15 mouse cellular contexts compared by ENCODE assay signal in genomic region chr10:118085046-118085983, GRCm38 (mm10). TPM values are rescaled to one million over a fixed set of nuclear protein-coding genes. Genes with fewer than 3 reads are reported as not detected.
A peak's percentile ranks its signal among the peaks of the same experiment; 100 is the strongest.
DNase-seq lines count a peak whose midpoint lies in the region; ATAC-seq and TF ChIP-seq lines count a peak whose summit lies in the region.
"Had no signal": no experiment of that assay in that cellular context is flagged by ENCODE, and none has a peak within 500 bp of the region (broad histone marks: within the 10 kb centered on the region; RNA-seq: fewer than 3 reads in every experiment).

No protein-coding gene starts in this region.

- ATAC-seq in megakaryocyte, adult 5-6 weeks (ENCODE audit: poor library complexity, severe bottlenecking), result peak; percentile 76
- ATAC-seq in erythroid progenitor cell, adult 5-6 weeks (replicated peaks; ENCODE audit: low FRiP score, poor library complexity, severe bottlenecking), result no peak

- no peak for TF ChIP-seq CTCF in MEL (IDR thresholded peaks at IDR 0.05 in 2 of 3, conservative IDR thresholded peaks at IDR 0.05 in 1 of 3; ENCODE audit: control insufficient read depth in 1 of 3, insufficient read depth in 1 of 3, low read depth in 2 of 3, low read length in 3 of 3, poor library complexity in 1 of 3, severe bottlenecking in 1 of 3)

- peak; percentile 43 for DNase-seq in lung, postnatal 36 days
- no peak for DNase-seq in lung, adult 18-20 months
- DNase-seq in MEL (ENCODE audit: low read depth, low spot score), result peak; percentile 73
- DNase-seq in adrenal gland, postnatal 36 days, result no peak
- no peak for DNase-seq in gastrocnemius, postnatal 25 days
- DNase-seq: cerebellum, postnatal 14 days; heart, postnatal 4 days had no signal

- no peak for TF ChIP-seq RAD21 in MEL (IDR thresholded peaks at IDR 0.05; ENCODE audit: low read depth, low read length)

- H3K27ac ChIP-seq in MEL (ENCODE audit: control insufficient read depth, low read depth, low read length), result peak overlapping the region; percentile 68
- peak overlapping the region; percentile 76 for H3K27ac ChIP-seq in brown adipose tissue, adult 24 weeks (replicated peaks; ENCODE audit: low read depth, low read length)
- H3K27ac ChIP-seq: embryonic facial prominence, embryonic 13.5 days; forebrain, embryonic 12.5 days; kidney, postnatal 0 days; midbrain, embryonic 12.5 days had no signal

- H3K4me1 ChIP-seq in MEL (ENCODE audit: control insufficient read depth in 1 of 2, insufficient read depth in 2 of 2, low read length in 2 of 2), result peaks cover 0 to 23% of the 10 kb centered on the region in 2 experiments; a peak in 3 of 4 replicates
- no peaks in the 10 kb centered on the region for H3K4me1 ChIP-seq in brown adipose tissue, adult 24 weeks (ENCODE audit: control insufficient read depth, insufficient read depth, insufficient read length, low read length)
- H3K4me1 ChIP-seq: embryonic facial prominence, embryonic 13.5 days had no signal

- no peak for TF ChIP-seq EP300 in MEL (IDR thresholded peaks at IDR 0.05; ENCODE audit: low read depth in 1 of 2, low read length in 2 of 2)

- no peaks in the 10 kb centered on the region for H3K27me3 ChIP-seq in MEL (ENCODE audit: control insufficient read depth in 1 of 2, insufficient read depth in 2 of 2, low read length in 2 of 2)
- H3K27me3 ChIP-seq: CH12.LX; embryonic facial prominence, embryonic 13.5 days; forebrain, embryonic 12.5 days; midbrain, embryonic 12.5 days had no signal

- no peaks in the 10 kb centered on the region for H3K9me3 ChIP-seq in MEL (replicated peaks; ENCODE audit: insufficient read depth, low read length)
- H3K9me3 ChIP-seq: embryonic facial prominence, embryonic 13.5 days; forebrain, embryonic 12.5 days; midbrain, embryonic 12.5 days had no signal

- no peaks in the 10 kb centered on the region for H3K79me2 ChIP-seq in MEL (ENCODE audit: control insufficient read depth, insufficient read depth, low read length, poor library complexity)

- H3K9ac ChIP-seq in MEL (ENCODE audit: control insufficient read depth, low read depth, low read length, poor library complexity, severe bottlenecking), result peak overlapping the region; percentile 54
- H3K9ac ChIP-seq: embryonic facial prominence, embryonic 13.5 days; forebrain, embryonic 12.5 days; midbrain, embryonic 12.5 days had no signal

- peak overlapping the region; percentile 8 to 39; a peak in 3 of 4 replicates for H3K4me3 ChIP-seq in MEL (ENCODE audit: control insufficient read depth in 1 of 2, insufficient read depth in 1 of 2, low read depth in 2 of 2, low read length in 2 of 2)
- H3K4me3 ChIP-seq in brown adipose tissue, adult 24 weeks (ENCODE audit: insufficient read depth, low read depth, low read length), result no peak overlapping the region
- H3K4me3 ChIP-seq: embryonic facial prominence, embryonic 13.5 days; forebrain, embryonic 12.5 days; midbrain, embryonic 12.5 days had no signal

- TF ChIP-seq POLR2A in MEL (IDR thresholded peaks at IDR 0.05; ENCODE audit: control insufficient read depth in 1 of 2, insufficient read depth in 1 of 2, low read depth in 1 of 2, low read length in 2 of 2, poor library complexity in 1 of 2), result no peak; a peak in 1 of 4 replicates

- peaks cover 0 to 10% of the 10 kb centered on the region in 2 experiments; a peak in 2 of 4 replicates for H3K36me3 ChIP-seq in MEL (ENCODE audit: control insufficient read depth in 1 of 2, insufficient read depth in 2 of 2, low read length in 2 of 2)
- H3K36me3 ChIP-seq: embryonic facial prominence, embryonic 13.5 days; forebrain, embryonic 12.5 days; midbrain, embryonic 12.5 days had no signal

TF ChIP-seq in MEL, 35 proteins besides CTCF, POLR2A, EP300 and RAD21:
- TF ChIP-seq NELFE (IDR thresholded peaks at IDR 0.05; ENCODE audit: low read depth, low read length) (peak; percentile 23; the same call in 1 of the 2 replicates), HCFC1 (IDR thresholded peaks at IDR 0.05; ENCODE audit: low read depth, low read length) (no peak; the same call in 1 of the 2 replicates), E2F4 (IDR thresholded peaks at IDR 0.05; ENCODE audit: borderline replicate concordance, low read depth, low read length) (no peak), ZKSCAN1 (IDR thresholded peaks at IDR 0.05; ENCODE audit: low read depth, low read length) (no peak), TAL1 (IDR thresholded peaks at IDR 0.05; ENCODE audit: low read length) (0 out of 2 replicates have a peak, but pooled peaks have one; percentile 18), SIN3A (IDR thresholded peaks at IDR 0.05; ENCODE audit: low read length) (0 out of 2 replicates have a peak, but pooled peaks have one; percentile 42), MXI1 (IDR thresholded peaks at IDR 0.05; ENCODE audit: low read depth, low read length) (no peak), MAX (IDR thresholded peaks at IDR 0.05; ENCODE audit: low read length) (no peak; the same call in 1 of the 2 replicates), GATA1 (IDR thresholded peaks at IDR 0.05; ENCODE audit: low read depth, low read length) (no peak), SMC3 (IDR thresholded peaks at IDR 0.05; ENCODE audit: low read depth, low read length) (no peak), KAT2A (conservative IDR thresholded peaks at IDR 0.05; ENCODE audit: low read depth, low read length) (no peak), JUND (IDR thresholded peaks at IDR 0.05; ENCODE audit: low read depth, low read length) (no peak), ZC3H11A (IDR thresholded peaks at IDR 0.05; ENCODE audit: low read depth, low read length) (no peak), POLR2AphosphoS2 (IDR thresholded peaks at IDR 0.05; ENCODE audit: low read length) (no peak), TCF12 (IDR thresholded peaks at IDR 0.05; ENCODE audit: low read depth, low read length) (no peak), POLR2AphosphoS5 (IDR thresholded peaks at IDR 0.05; ENCODE audit: borderline replicate concordance, low read depth, low read length) (no peak), ZMIZ1 (IDR thresholded peaks at IDR 0.05; ENCODE audit: low read depth, low read length) (no peak), UBTF (IDR thresholded peaks at IDR 0.05; ENCODE audit: borderline replicate concordance, insufficient read depth, low read depth, low read length) (no peak), MYB (IDR thresholded peaks at IDR 0.05; ENCODE audit: low read depth, low read length) (no peak), BHLHE40 (IDR thresholded peaks at IDR 0.05; ENCODE audit: borderline replicate concordance, low read depth, low read length) (no peak), TBP (IDR thresholded peaks at IDR 0.05; ENCODE audit: low read depth, low read length) (no peak), ELF1 (IDR thresholded peaks at IDR 0.05; ENCODE audit: low read depth, low read length) (no peak), MEF2A (IDR thresholded peaks at IDR 0.05; ENCODE audit: extremely low read depth, insufficient replicate concordance, low read depth, low read length, poor library complexity, severe bottlenecking) (no peak), ZNF384 (IDR thresholded peaks at IDR 0.05; ENCODE audit: low read depth, low read length) (no peak), ETS1 (IDR thresholded peaks at IDR 0.05; ENCODE audit: low read depth, low read length) (0 out of 2 replicates have a peak, but pooled peaks have one; percentile 10), GABPA (IDR thresholded peaks at IDR 0.05; ENCODE audit: low read depth, low read length) (no peak), MYC (IDR thresholded peaks at IDR 0.05; ENCODE audit: low read depth, low read length) (no peak), USF1 (IDR thresholded peaks at IDR 0.05; ENCODE audit: low read depth, low read length) (peak; percentile 66), CHD1 (IDR thresholded peaks at IDR 0.05; ENCODE audit: low read depth, low read length) (no peak), NRF1 (IDR thresholded peaks at IDR 0.05; ENCODE audit: insufficient read depth, low read depth, low read length, poor library complexity, severe bottlenecking) (no peak), MAFK (IDR thresholded peaks at IDR 0.05; ENCODE audit: borderline replicate concordance, low read depth, low read length) (no peak)

RNA-seq across cellular contexts. Expression of gene Mdm1, which starts 56.3 kb away (rescaled TPM):
- total RNA-seq in MEL (2012; rRNA removed), result 27.9 and 28.0 TPM in 2 replicates
- 10 to 100 TPM in 1 of 2 experiments, not detected in 1; 44.5 TPM for polyA plus RNA-seq in MEL (2012; ENCODE audit: insufficient read depth in 1 of 2, insufficient read length in 2 of 2, low read depth in 1 of 2, low replicate concordance in 2 of 2, missing spikeins in 1 of 2)
- polyA plus RNA-seq in brown adipose tissue, adult 24 weeks (2012; ENCODE audit: insufficient read depth, insufficient read length, missing spikeins), result 2.7 and 9.5 TPM in 2 replicates
- total RNA-seq in megakaryocyte, adult 5-6 weeks (2015), result 14.9 and 16.4 TPM in 2 replicates
- 21.1 and 49.6 TPM in 2 replicates for total RNA-seq in megakaryocyte, adult 5-6 weeks (2017)
- total RNA-seq in erythroid progenitor cell, adult 5-6 weeks (2015; ENCODE audit: low replicate concordance), result 8.0 and 12.3 TPM in 2 replicates
- total RNA-seq in erythroid progenitor cell, adult 5-6 weeks (2017; ENCODE audit: low replicate concordance), result 30.4 and 41.5 TPM in 2 replicates
- total RNA-seq in adrenal gland, postnatal 36 days (2021), result 10 to 100 TPM; 10.6 to 11.5 TPM
- total RNA-seq in gastrocnemius, postnatal 25 days (2021), result 1 to 10 TPM; 1.5 to 2.5 TPM

Comparison
In these comparisons a context has a peak if more than half of its experiments do, and no peak if none do; other contexts are left out.
1. DNase-seq: peak in lung, postnatal 36 days (single experiment) and MEL (single experiment); none in lung, adult 18-20 months (0 of 2), adrenal gland, postnatal 36 days (0 of 2) and gastrocnemius, postnatal 25 days (single experiment).